Mouse (Mus musculus) forelimb bud, embryonic 11.5 days (tissue): ENCODE data around the gene Bcl9.

ENCODE experiments used
- DNase-seq: peaks from one replicate; pipeline ENCODE4 v3.0.0-alpha.2; 2012; ENCODE audit warnings: low read depth, low spot score

Gene Bcl9

DNA sequence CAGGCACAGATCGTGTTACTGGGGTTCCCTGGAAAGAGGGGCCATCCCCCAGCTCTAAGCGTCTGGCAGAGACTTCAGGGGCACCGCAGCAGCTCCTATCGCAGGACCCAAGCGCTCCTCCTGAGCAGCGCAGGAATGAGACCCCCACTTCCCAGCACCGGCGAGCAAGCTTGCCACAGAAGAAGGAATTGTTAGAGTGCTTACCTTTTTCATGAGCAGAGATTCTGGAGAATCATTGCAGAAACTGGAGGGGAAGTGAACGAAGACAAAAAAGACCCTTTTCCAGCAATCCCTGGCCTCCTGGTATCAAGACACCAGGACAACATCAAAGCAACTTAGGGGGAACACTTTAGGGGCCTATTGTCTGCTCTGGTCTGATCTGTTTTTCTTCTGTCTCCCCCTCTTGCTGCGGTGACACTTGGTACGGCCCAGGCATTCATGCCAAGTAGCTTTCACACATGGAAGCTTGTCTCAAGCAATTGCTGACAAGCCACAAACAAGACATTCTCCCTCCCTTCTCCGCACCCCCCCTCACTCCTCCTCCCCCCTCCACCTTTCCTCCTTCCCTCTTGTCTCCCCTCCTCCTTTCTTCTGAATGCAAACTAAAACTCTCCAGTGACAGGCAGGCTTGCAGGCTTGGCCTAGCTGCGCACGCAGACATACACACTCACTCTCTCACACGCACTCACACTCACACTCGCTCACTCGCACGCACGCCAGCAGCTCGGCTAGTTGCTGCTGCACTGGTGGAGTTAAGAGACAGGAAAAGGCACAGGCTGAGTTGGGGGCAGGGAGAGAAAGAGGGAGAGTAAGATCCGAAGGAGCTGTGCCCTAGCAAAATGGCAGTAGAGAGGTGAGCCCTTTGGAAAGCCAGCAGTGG, at the start of gene Bcl9:
Bcl9 (minus strand) TSS at position 365 of the 880 bp plus-strand sequence.
- peak; percentile 92 for DNase-seq

DNA sequence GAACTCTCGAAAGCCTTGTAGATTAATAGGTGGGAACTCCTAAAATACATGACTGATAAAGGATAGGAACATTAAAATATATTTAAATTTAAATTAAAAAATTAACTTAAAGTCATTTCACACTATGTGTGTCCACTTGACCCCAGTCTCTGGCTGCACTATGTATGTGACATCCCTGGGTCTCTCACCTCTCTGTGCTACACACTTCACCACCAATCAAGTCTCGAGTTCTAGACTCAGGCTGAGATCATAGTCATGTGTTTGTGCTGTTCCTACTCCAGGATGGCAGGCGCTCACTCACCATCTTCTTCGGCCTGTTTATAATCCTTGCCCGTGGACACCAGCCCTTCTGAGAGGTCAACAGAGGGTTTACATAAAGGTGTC, 41.5 kb upstream of the Bcl9 start:
- DNase-seq: no peak

DNA sequence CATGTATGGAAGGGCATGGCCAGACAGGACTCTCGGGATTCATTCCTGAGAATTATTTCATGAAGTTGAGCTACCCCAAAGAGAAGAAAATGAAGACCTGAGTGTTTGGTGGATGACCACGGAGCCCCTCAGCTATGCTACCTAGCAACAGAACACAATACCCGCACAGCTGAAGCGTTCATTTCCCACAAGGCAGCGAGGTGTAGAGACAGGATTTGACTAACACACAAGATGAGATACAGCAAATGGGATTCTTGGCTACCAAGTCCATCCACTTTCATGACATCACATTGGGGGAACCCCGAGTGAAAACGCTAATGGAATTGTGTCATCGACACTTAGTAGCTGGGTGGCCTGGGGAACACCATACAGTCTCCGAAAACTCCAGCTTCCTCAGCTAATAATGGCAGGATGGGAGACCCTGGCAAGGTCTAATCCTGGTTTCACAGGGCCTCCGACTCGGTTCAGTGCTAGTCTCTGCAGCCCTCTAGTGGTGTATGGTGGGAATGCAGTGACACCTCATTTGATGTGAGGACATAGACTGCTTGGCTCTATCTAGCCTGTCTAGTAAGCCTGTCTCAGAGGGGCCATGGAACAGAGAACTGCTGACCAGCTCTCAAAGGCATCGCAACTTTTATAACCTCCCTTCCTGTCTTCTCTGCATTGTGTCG, 40.9 kb upstream of the Bcl9 start:
- DNase-seq: peak; percentile 91

- DNase-seq: peak; percentile 31
Measured at GRCm38 (mm10) chr3:97337306-97337705, 39.6 kb upstream of the Bcl9 start.

GRCm38 (mm10) chr3:97336331-97336730, 38.6 kb upstream of the Bcl9 start:
- DNase-seq: no peak

GRCm38 (mm10) chr3:97334618-97335017, 36.9 kb upstream of the Bcl9 start:
- no peak for DNase-seq

DNA sequence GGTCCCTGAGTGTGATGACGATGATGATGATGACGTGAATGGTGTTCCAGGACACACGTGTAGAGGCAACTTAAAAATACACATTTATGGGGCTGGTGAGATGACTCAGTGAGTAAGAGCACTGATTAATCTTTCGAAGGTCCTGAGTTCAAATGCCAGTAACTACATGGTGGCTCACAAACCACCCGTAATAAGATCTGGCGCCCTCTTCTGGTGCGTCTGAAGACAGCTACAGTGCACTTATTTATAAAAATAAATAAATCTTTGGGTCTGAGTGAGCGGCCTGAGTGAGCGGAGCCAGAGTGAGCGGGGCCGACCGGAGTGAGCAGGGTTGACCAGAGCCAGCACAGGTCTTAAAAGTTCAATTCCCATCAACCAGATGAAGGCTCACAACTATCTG, 34.5 kb upstream of the Bcl9 start:
- DNase-seq: no peak

- no peak for DNase-seq
Measured at GRCm38 (mm10) chr3:97327809-97328208, 30.1 kb upstream of the Bcl9 start.

- no peak for DNase-seq
Measured at GRCm38 (mm10) chr3:97327356-97327755, 29.6 kb upstream of the Bcl9 start.

GRCm38 (mm10) chr3:97325621-97326345, 28.1 kb upstream of the Bcl9 start:
- no peak for DNase-seq

DNA sequence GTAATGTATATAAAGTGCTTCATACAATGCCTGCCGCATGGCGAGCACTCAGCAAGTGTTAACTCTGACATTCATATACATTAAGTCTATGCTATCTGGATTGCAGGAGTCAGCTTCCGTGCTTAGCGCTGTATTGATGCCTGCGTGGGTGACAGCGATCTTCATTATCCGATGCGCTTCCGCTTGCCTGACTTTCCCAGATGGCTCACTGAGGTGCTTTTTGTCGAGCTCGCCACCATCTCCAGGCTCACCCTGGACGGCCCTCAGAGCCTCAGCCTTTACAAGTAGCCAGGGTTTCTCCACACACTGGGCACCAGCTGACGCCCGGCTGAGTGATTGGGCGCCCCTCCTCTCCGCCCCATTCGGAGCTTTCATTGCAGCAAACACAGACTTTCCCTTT, 26.3 kb upstream of the Bcl9 start:
- no peak for DNase-seq

GRCm38 (mm10) chr3:97317302-97317701, 19.6 kb upstream of the Bcl9 start:
- DNase-seq: no peak

- DNase-seq: no peak
Measured at GRCm38 (mm10) chr3:97313431-97313830, 15.7 kb upstream of the Bcl9 start.

DNA sequence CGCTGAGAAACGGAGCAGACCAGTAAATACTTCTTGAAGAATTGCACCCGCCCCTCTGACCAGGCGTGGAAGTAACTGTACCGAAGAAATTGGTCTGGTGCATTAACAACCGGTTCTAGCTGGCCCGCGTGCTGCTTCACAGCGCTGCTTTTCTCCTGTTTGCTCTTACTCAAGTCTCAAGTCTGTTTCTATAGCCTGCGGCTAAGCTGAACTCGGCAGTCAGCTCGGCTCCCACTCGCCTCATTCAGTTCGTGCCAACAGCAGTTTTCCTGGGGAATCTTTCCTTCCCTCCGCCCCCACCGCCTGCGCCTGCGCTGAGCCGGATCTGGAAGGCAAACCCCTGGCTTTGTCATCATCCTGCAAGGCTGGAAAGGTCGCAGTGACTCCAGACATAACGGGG, 14.3 kb upstream of the Bcl9 start:
- DNase-seq: peak; percentile 61

DNA sequence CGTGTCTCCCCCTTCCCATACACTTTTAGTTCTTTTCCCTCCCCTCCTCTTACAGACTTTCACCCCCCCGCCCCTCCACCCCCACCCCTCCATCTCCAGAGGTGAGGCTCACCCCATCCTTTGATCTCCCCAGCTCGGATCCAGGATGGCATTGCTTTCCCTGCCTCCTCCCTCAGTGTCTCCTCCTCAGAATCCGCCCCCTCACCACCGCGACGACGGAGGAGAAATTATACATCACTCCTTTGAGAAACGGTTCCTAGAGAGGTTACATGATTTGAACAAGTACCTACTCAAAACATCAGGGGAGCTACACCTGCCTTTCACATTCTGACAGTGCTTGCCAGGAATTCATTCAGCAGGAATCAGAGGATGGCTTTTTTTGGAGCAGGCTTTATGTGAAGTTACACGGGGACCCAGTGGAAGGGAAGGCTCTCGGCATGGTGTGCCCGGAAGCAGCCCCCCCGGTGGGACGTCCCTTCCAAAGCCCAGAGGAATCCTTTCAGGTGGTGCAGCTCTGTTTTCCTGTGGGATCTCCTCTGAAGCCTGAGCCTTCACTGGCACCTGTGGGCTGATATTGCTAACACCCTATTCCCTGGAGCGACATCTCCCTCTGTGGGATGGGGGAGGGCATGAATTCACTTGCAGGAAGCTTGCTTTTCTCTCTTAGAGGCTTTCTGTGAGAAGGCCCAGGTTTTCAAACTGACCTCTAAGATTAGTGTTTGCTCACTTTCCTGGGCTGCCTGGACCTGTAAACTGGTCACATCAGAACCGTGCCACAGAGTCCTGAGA, 12.2 kb upstream of the Bcl9 start:
- no peak for DNase-seq

- no peak for DNase-seq
Measured at GRCm38 (mm10) chr3:97308440-97308839, 10.7 kb upstream of the Bcl9 start.

GRCm38 (mm10) chr3:97305907-97306306, 8.2 kb upstream of the Bcl9 start:
- no peak for DNase-seq

DNA sequence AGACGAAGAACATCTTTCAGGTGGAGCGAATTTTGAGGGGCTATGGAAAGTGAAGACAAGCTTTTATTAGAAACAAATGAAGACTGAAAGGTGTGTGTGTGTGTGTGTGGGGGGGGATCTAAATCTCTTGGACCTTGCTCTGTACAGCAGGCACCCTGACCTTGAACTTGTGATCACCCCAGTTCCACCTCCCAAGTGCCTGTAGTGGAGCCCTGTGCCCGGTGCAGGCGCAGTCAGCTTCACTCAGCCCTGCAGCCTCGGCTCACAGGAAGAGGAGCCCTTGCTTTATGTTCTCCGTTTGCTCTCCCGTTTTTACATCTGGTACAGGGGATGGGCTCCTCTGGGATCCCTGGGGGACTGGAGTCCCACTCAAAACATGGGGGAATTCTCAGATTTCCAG, 3.9 kb upstream of the Bcl9 start:
- no peak for DNase-seq

- DNase-seq: no peak
Measured at GRCm38 (mm10) chr3:97300370-97300769, 2.7 kb upstream of the Bcl9 start.

GRCm38 (mm10) chr3:97299885-97300284, 2.2 kb upstream of the Bcl9 start:
- no peak for DNase-seq

DNA sequence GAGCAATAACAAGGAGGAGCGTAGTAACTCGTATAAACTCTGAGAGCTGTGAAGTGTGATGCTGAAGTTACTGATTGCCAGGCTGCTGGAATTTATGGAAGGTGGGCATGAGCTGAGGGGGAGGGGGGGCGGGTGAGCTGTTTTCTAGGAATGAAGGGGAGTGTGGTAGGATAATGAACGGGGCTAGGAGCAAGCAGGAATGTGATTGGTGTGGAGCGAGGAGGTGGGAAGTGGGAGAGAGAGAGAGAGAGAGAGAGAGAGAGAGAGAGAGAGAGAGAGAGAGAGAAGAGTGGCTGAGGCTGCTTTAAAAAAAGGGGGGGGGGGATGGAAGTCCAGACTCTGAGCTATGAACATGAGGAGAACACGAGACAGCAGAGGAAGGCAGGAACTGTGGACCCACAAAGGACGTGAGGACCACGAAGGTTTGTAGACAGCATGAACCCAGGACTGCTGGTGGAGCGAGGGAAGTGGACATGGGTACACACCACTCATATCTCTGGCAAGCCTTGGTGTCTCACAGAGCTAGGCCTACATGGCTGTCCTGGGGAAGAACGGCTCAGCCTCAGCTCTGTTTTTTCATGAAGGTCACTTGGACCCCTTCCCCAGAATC, 1.2 kb upstream of the Bcl9 start:
- DNase-seq: peak; percentile 77
